Mouse (Mus musculus) frontal cortex, postnatal 36 days (tissue): ENCODE measurements around the gene Mfsd7a.
"Not testable (repeated sequence)": the region's sequence is repeated elsewhere in the genome, so short reads cannot be mapped to it uniquely, and the experiment has no call there.

ENCODE experiments used
- DNase-seq, 2 experiments: peaks; one replicate each; pipeline ENCODE4 v3.0.0; 2022; ENCODE audit warnings: low spot score in 2 of 2

Gene Mfsd7a

DNA sequence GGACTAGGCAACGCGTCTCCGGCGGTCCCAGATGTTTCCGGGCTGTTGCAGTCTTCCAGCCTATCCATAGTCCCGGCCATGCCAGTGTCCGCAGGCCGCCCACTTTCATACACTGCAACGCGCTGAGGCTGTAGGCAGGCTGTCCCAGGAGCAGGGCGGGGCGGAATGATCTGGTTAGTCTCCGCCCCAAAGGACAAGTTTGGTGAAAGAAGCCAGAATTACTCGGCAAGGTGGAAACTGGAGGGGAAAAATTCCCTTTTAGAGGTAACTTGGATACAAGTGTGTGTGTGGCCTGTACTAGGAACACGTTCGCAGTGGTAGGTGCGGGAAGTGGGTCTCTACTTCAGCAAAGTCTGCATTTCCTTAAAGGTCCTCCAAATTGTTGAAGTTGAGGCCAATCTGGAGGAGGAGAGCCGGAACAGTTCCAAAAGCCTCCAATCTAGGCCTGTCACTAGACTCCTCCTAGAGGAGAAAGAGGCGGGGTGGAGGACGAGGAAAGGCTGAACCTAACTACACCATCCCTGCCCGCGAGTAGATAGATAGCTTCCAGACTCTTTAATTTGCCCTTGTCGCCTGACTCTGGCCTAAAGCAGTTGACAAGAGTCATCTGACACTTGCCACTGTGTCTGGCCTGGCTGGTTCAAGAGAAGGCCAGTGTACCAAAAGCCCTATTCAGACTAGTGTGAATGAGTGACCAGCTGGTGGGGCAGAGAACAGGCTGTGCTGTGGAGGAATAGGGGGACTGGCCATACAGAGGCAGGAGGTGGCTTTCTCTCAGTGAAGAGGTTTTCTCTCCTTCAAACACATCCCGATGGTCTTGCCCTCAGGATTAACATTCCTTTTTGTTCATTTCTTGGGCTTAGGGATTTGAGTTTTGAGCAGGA, at the start of gene Mfsd7a:
Gene Mfsd7a (minus strand): TSS at position 107 of the 884 bp plus-strand sequence.
- DNase-seq: peak; percentile 9 to 13

GRCm38 (mm10) chr5:108486148-108486547, 37.5 kb upstream of the Mfsd7a start:
- DNase-seq: not testable (repeated sequence)

- DNase-seq: no peak
These were observed 36.5 kb upstream of the Mfsd7a start for GRCm38 (mm10) chr5:108485239-108485638.

DNA sequence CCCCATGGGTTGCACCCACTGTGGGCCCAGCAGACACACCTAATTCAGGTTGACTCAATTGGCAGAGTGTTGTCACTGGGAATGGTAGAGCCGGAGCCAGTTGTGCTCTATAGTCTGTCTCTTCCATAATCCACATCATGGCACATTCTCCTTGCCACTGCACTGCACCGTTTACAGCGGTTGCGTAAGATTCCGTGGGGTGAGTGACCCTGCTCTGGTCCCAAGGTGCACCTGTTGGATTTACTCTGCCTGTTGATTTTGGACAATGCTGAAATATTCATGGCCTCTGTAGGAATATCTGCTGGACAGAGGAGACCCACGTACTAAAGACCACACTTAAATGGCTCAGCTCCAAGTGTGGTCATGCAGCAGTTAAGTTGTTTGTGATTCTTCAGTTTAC, 34.3 kb upstream of the Mfsd7a start:
- no peak for DNase-seq

- no peak for DNase-seq
These were observed 27.3 kb upstream of the Mfsd7a start for GRCm38 (mm10) chr5:108475977-108476376.

DNA sequence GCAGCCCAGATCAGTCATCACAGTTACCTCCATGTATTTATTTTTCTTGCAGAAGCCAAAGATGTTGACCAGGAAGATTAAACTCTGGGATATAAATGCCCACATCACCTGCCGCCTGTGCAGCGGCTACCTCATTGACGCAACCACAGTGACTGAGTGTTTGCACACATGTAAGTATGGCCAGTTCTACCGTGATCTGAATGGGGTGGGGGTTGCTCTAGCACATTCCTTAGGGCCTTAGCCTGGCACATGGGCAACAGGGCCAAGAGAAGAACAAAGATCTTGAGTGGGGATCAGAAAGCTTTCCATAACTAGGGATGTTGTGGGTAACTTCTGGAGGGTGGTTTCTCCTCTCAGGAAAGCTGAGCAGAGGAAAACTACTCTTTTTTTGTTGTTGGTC, 25.0 kb upstream of the Mfsd7a start:
- DNase-seq: no peak

- no peak for DNase-seq
These were observed 20.9 kb upstream of the Mfsd7a start for GRCm38 (mm10) chr5:108469617-108470016.

GRCm38 (mm10) chr5:108466647-108467046, 18.0 kb upstream of the Mfsd7a start:
- no peak for DNase-seq

- DNase-seq: no peak
These were observed 16.6 kb upstream of the Mfsd7a start for GRCm38 (mm10) chr5:108465131-108465891.

- DNase-seq: no peak
These were observed 13.8 kb upstream of the Mfsd7a start for GRCm38 (mm10) chr5:108462446-108462845.

DNA sequence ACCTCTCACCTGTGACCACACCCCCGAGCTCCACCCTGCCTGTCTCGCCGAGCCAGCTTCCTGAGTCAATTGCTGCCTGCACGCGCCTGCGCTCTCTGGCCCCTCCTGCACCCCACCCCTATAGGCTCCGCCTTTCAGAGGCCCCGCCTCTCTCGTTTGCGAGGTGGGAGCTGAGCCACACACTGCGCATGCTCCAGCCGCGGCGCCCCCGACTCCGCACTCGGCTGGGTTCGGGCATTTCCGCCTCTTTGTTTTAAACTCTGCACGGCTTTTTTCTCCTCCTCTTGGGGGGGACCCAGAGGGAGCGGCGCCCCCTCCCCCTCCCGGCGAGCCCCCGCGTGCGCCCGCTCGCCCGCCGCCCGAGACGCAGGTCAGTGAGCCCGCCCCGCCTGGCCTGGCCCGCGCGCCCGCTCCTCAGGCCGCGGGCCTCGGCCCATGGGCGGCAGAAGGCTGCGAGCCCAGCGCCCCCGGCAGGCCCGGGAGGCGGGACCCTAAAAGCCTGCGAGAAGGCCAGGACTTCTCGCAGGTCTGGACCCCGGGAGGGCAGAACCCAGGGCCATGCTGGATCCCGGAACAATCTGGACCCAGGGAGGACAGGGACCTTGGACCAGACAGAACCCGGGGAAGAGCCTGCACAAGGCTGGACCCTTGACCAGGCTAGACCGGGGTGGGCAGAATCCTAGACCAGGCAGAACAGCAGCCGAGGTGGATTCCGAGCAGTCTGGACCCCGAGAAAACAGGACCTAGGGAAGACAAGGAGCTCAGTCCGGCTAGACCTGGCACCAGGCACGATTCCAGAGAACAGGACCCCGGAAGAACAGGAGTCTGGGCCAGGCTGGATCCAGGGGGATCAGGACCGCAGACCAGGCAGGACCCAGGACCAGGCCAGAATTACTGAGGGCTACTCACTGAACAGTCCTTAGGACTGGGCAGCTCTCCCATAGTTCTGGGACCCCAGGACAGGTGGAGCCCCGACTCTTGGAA, 12.7 kb upstream of the Mfsd7a start, which contains the start of gene Pcgf3:
Gene Pcgf3 (plus strand): TSS at position 151 of the 984 bp plus-strand sequence.
- DNase-seq: peak; percentile 96

- DNase-seq: no peak
These were observed 11.8 kb upstream of the Mfsd7a start for GRCm38 (mm10) chr5:108460461-108460860.

DNA sequence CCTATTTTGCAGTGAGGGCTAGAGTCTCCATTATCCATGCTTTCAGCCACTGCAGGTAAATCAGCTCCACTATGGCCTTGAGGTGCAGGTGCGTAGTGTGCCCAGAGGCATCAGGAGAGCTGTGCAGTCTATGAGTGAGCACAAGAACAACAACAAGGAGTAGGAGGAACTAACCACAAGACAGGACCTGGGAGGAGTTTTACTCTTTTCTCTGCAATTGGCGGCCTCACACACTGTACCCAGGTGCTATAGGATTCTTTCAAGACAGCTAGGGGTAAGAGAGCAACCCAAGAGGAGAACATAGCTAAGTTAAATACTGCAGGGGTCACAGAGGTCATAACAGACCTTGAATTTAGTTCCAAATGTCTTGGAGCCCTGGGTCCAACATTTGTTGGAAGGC, 10.0 kb upstream of the Mfsd7a start:
- DNase-seq: no peak

DNA sequence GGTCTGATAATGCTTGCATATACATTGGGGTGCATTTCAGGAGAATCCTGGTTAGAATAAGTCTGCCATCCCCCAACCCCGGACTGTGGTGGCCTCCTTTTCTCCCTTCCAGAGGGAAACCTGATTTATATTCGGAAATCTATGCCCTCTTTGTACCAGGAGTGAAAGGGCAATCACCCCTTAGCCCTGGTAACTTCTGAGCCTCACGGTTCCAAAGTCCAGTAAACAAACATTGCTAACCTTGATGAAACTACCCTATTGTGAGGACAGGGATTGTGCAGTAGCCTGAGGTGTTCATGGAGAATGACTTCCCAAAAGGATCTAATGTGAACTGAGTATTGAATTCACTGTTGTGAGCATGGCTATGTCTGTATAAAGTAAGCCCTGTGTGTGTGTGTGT, 5.4 kb upstream of the Mfsd7a start:
- no peak for DNase-seq

GRCm38 (mm10) chr5:108452422-108452821, 3.7 kb upstream of the Mfsd7a start:
- DNase-seq: no peak

GRCm38 (mm10) chr5:108451611-108452010, 2.9 kb upstream of the Mfsd7a start:
- no peak for DNase-seq

- DNase-seq: no peak
These were observed 2.3 kb upstream of the Mfsd7a start for GRCm38 (mm10) chr5:108450837-108451540.

DNA sequence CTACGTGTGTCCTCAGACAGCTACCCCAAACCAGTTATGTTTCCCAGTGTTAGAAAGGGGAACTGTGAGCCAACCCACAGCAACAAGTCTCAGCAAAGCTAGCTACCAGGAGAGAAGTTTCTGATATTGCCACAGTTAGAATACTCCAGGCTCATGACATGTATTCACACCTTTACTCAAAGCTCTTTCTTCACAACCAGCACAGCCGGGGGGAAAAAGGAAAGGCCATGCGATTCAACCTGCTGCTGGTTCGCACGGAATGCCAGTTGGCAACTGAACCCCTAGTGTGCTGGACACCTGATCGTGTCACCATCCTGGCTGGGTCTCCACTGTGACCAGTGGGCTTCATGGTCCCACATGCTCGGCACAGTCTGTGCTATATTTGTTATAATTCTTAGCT, 834 bp downstream of the Mfsd7a start:
- no peak for DNase-seq

DNA sequence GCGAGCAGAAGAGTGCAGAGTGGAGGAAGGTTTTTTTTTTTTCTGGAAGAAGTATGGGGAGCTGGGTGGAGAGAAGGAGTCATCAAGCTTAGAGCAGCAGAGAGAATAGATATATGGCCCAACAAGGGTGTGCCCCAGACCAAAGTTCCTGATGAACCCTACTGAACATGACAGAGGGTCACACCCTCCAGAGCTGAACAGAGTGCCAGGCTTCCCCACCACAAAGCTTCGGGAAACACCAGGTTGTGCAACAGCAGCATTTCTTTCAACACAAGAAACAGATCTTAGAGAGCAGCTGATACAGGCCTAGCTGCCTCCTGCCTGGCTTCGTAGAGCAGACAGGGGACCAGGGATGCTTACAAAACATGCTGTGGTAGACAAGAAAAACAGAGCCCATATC, 1.7 kb downstream of the Mfsd7a start:
- no peak for DNase-seq

- no peak for DNase-seq
These were observed 12.6 kb downstream of the Mfsd7a start for GRCm38 (mm10) chr5:108436101-108436500.
